Mouse (Mus musculus) heart, postnatal 0 days (tissue): ENCODE data around the gene Rapgef6.

Experiments used
- CTCF ChIP-seq: IDR thresholded peaks from 2 replicates; pipeline ENCODE4 v1.5.1; 2016; ENCODE audit warnings: antibody characterized with exemption, control low read depth, low read depth
- EP300 ChIP-seq: IDR thresholded peaks from 2 replicates; pipeline ENCODE4 v1.6.1; 2016; ENCODE audit warnings: antibody characterized with exemption, low read depth

GRCm38 (mm10) chr11:54528002-54528401 is 5.4 kb downstream of the Rapgef6 start:
- TF ChIP-seq CTCF (no peak), EP300 (no peak)
